Mouse (Mus musculus) kidney, embryonic 14.5 days (tissue): ENCODE results near the gene Nol10. TPM values are rescaled to one million over a fixed set of nuclear protein-coding genes. Genes with fewer than 3 reads are reported as not detected.

Experiments
- ATAC-seq: fragments of 200-750 bp; cut with Nextera tagmentation; 2 replicates; pipeline ENCODE4 v1.8.0; 2017; ENCODE audit warnings: moderate number of reproducible peaks, mild to moderate bottlenecking, moderate TSS enrichment, moderate library complexity; ENCODE audit not compliant: low FRiP score, low TSS enrichment
- H3K27ac ChIP-seq: fragments of 300-500 bp; sonication (generic); 2 replicates; pipeline ENCODE4 v1.5.1; 2014; ENCODE audit warnings: low read depth, mild to moderate bottlenecking, low read length, moderate library complexity, mixed read lengths
- H3K27me3 ChIP-seq: fragments of 300-500 bp; sonication (generic); 2 replicates; pipeline ENCODE4 v1.6.1; 2014; ENCODE audit warnings: mild to moderate bottlenecking, low read length; ENCODE audit not compliant: control insufficient read depth, insufficient read depth
- H3K36me3 ChIP-seq: fragments of 300-500 bp; sonication (generic); 2 replicates; pipeline ENCODE4 v1.6.1; 2014; ENCODE audit warnings: low read length, mixed read lengths; ENCODE audit not compliant: control insufficient read depth, insufficient read depth
- H3K4me1 ChIP-seq: fragments of 300-500 bp; sonication (generic); 2 replicates; pipeline ENCODE4 v1.6.1; 2014; ENCODE audit warnings: low read length, mixed read lengths; ENCODE audit not compliant: control insufficient read depth, insufficient read depth
- H3K4me2 ChIP-seq: fragments of 300-500 bp; sonication (generic); replicated peaks from 2 replicates; pipeline ENCODE4 v1.6.1; 2014; ENCODE audit warnings: low read depth, mild to moderate bottlenecking, low read length
- H3K4me3 ChIP-seq: fragments of 300-500 bp; sonication (generic); 2 replicates; pipeline ENCODE4 v1.5.1; 2014; ENCODE audit warnings: mild to moderate bottlenecking, low read length
- H3K9ac ChIP-seq: fragments of 300-500 bp; sonication (generic); 2 replicates; pipeline ENCODE4 v1.6.1; 2014; ENCODE audit warnings: low read depth, mild to moderate bottlenecking, low read length, moderate library complexity
- H3K9me3 ChIP-seq: fragments of 300-500 bp; sonication (generic); 2 replicates; pipeline ENCODE4 v1.6.1; 2016; ENCODE audit warnings: low read length; ENCODE audit not compliant: control insufficient read depth
- WGBS: fragments of 180-500 bp; shearing (Covaris S2); extraction: QIAGEN DNeasy Blood & Tissue Kit; methylation state at CpG from one replicate; pipeline ENCODE4 v1.1.7; 2014; 5-methylcytosine and 5-hydroxymethylcytosine counted together
- polyA plus RNA-seq: library from polyadenylated mRNA; unstranded; fragments of >200 nt; fragmentation: Nextera tagmentation; extraction: Ambion mirVana; gene quantifications from 2 replicates; pipeline ENCODE4 v1.2.1, GENCODE M21; 2014

The Nol10 gene
- polyA plus RNA-seq, 1 experiment from 2014 or later, result 31.0 TPM

DNA sequence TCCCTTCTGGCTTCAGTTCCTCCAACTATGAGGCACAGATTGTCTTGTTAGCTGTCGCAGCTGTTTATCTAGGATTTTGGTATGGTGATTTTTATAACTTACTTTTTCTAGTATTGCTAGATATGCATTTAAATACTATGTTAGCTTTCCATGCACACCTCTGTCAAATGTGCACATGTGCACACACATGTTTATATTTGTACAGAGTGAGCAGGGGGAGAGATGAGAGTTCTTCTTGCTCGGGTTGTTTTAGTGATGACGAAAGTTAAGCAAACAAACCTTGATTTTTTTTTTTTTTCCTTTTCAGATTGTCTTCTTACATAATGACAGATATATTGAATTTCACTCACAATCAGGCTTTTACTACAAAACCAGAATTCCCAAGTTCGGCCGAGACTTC is 9.5 kb downstream of the Nol10 start:
- H3K27ac ChIP-seq, result no peak overlapping the region
- no peak overlapping the region for H3K9ac ChIP-seq
- ATAC-seq, result no peak
- H3K4me2 ChIP-seq, result no peak overlapping the region
- H3K9me3 ChIP-seq, result no peaks in the 10 kb centered on the region
- H3K36me3 ChIP-seq, result peaks cover 85% of the 10 kb centered on the region
- no peaks in the 10 kb centered on the region for H3K27me3 ChIP-seq
- WGBS, result 91% methylated on average over 5 of the region's 5 CpGs
- no peak overlapping the region for H3K4me3 ChIP-seq
- no peaks in the 10 kb centered on the region for H3K4me1 ChIP-seq

DNA sequence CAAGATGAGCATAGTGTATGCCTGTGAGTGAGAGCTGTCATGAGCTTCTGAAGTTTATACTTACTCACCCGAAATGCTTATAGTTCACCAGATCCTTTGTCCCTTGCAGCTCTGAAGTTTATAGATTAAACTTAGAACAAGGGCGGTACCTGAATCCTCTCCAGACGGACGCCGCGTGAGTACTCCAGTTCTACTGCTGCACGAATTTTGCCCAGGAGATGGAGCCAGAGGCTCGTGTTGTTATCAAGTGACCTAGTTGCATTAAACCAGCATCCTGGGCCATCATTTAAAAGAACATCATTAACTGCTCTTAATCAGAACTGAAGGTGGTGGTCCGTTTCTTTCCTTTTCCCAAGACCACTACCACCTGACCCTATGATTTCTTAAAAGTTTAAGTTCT is 10.7 kb downstream of the Nol10 start:
- no peak for ATAC-seq
- Histone ChIP-seq H3K27me3 (no peaks in the 10 kb centered on the region), H3K36me3 (peaks cover 85% of the 10 kb centered on the region), H3K27ac (no peak overlapping the region), H3K9me3 (no peaks in the 10 kb centered on the region), H3K4me3 (no peak overlapping the region), H3K4me2 (no peak overlapping the region), H3K9ac (no peak overlapping the region), H3K4me1 (no peaks in the 10 kb centered on the region)
- 89% methylated on average over 9 of the region's 9 CpGs for WGBS

- Histone ChIP-seq H3K4me2 (no peak overlapping the region), H3K4me3 (no peak overlapping the region), H3K9me3 (no peaks in the 10 kb centered on the region), H3K9ac (no peak overlapping the region), H3K27me3 (no peaks in the 10 kb centered on the region), H3K4me1 (no peaks in the 10 kb centered on the region), H3K36me3 (peaks cover 83% of the 10 kb centered on the region), H3K27ac (no peak overlapping the region)
- WGBS, result 87% methylated on average over 9 of the region's 9 CpGs
- ATAC-seq, result no peak
Measured at GRCm38 (mm10) chr12:17360104-17360503, 11.8 kb downstream of the Nol10 start.

- peaks cover 83% of the 10 kb centered on the region for H3K36me3 ChIP-seq
- no peak overlapping the region for H3K4me3 ChIP-seq
- H3K27ac ChIP-seq, result no peak overlapping the region
- no peak overlapping the region for H3K4me2 ChIP-seq
- ATAC-seq, result no peak
- H3K4me1 ChIP-seq, result no peaks in the 10 kb centered on the region
- no peak overlapping the region for H3K9ac ChIP-seq
- H3K9me3 ChIP-seq, result no peaks in the 10 kb centered on the region
- WGBS, result 86% methylated on average over 4 of the region's 4 CpGs
- no peaks in the 10 kb centered on the region for H3K27me3 ChIP-seq
Measured at GRCm38 (mm10) chr12:17360650-17361049, 12.4 kb downstream of the Nol10 start.

GRCm38 (mm10) chr12:17362316-17362715 is 14.1 kb downstream of the Nol10 start:
- Histone ChIP-seq H3K9ac (no peak overlapping the region), H3K9me3 (no peaks in the 10 kb centered on the region), H3K4me3 (no peak overlapping the region), H3K27me3 (no peaks in the 10 kb centered on the region), H3K4me1 (no peaks in the 10 kb centered on the region), H3K27ac (no peak overlapping the region), H3K4me2 (no peak overlapping the region), H3K36me3 (peaks cover 73% of the 10 kb centered on the region)
- no peak for ATAC-seq
- WGBS, result 87% methylated on average over 5 of the region's 5 CpGs

- peak; percentile 87; the same call in 1 of the 2 replicates for ATAC-seq
- H3K27me3 ChIP-seq, result no peaks in the 10 kb centered on the region
- no peaks in the 10 kb centered on the region for H3K9me3 ChIP-seq
- no peak overlapping the region for H3K4me3 ChIP-seq
- H3K27ac ChIP-seq, result no peak overlapping the region
- 71% methylated on average over 5 of the region's 5 CpGs for WGBS
- H3K4me2 ChIP-seq, result no peak overlapping the region
- peaks cover 65% of the 10 kb centered on the region for H3K36me3 ChIP-seq
- H3K4me1 ChIP-seq, result no peaks in the 10 kb centered on the region
- no peak overlapping the region for H3K9ac ChIP-seq
Measured at GRCm38 (mm10) chr12:17366981-17367380, 18.7 kb downstream of the Nol10 start.

DNA sequence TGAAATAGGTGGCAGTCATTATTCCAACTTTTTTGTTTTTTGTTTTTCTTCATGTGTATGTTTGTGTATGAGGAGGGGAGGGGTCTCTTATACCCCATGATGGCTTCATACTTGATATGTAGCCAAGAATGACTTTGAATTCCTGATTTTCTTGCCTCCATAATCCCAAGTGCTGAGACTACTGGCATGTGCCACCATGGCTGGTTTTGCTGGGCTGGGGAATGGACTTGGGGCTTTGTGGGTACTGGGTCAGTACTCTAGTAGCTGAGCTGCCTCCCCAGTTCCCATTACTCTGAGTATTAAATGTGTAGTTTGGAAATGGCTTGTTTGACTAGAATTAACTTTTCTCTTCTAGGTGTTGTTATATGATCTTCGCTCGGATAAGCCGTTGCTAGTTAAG is 20.9 kb downstream of the Nol10 start:
- Histone ChIP-seq H3K36me3 (peaks cover 64% of the 10 kb centered on the region), H3K4me1 (no peaks in the 10 kb centered on the region), H3K4me2 (no peak overlapping the region), H3K9ac (no peak overlapping the region), H3K9me3 (no peaks in the 10 kb centered on the region), H3K27ac (no peak overlapping the region), H3K4me3 (no peak overlapping the region), H3K27me3 (no peaks in the 10 kb centered on the region)
- ATAC-seq, result no peak
- 99% methylated on average over 3 of the region's 3 CpGs for WGBS

DNA sequence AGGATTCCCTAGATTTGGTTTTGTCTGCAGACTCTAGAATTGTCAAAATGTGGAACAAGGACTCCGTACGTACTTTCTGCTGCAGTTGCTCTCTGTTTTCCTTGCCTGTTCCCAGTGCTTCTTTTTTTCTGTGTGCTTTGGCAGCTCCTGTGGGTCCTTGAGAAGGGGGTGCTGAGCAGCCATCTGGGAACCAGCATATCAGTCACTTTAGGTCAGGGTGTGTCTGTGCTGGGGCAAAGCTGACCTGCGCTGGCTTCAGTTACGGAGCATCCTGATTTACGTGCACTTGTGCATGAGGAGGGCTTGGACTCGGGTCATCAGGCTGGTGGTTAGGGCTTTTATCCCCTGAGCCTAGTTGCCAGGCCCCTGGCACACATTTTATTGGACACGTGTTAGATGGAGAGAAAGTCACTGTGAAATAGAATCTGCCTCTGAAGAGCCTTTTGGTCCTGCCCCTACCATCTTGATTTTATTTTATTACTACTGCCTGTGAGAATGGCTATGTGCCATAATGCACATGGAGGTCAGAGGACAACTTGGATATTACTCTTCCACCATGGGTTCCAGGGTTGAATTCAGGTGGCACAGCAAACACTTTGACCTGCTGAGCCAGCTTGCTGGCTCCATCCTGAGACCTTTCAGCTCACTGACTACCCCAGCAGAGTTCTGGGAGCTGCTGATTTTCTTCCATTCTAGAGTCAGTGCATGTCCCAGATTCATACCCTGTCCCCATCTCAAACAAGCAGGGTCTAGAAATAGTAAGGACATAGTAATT is 21.5 kb downstream of the Nol10 start:
- H3K9ac ChIP-seq, result no peak overlapping the region
- H3K4me2 ChIP-seq, result no peak overlapping the region
- peaks cover 65% of the 10 kb centered on the region for H3K36me3 ChIP-seq
- H3K4me3 ChIP-seq, result no peak overlapping the region
- no peaks in the 10 kb centered on the region for H3K27me3 ChIP-seq
- WGBS, result 61% methylated on average over 7 of the region's 7 CpGs
- ATAC-seq, result no peak
- no peak overlapping the region for H3K27ac ChIP-seq
- H3K9me3 ChIP-seq, result no peaks in the 10 kb centered on the region
- H3K4me1 ChIP-seq, result no peaks in the 10 kb centered on the region

- Histone ChIP-seq H3K27ac (no peak overlapping the region), H3K36me3 (peaks cover 73% of the 10 kb centered on the region)
- ATAC-seq, result no peak
Measured at GRCm38 (mm10) chr12:17371589-17372235, 23.5 kb downstream of the Nol10 start.

More at GRCm38 (mm10) chr12:17371589-17372235, 23.5 kb downstream of the Nol10 start:
- Histone ChIP-seq H3K4me2 (no peak overlapping the region), H3K4me3 (no peak overlapping the region), H3K27me3 (no peaks in the 10 kb centered on the region), H3K9me3 (no peaks in the 10 kb centered on the region), H3K4me1 (no peaks in the 10 kb centered on the region), H3K9ac (no peak overlapping the region)
- 87% methylated on average over 8 of the region's 8 CpGs for WGBS
